9 mouse cellular contexts compared by ENCODE assay signal in the genomic region with DNA sequence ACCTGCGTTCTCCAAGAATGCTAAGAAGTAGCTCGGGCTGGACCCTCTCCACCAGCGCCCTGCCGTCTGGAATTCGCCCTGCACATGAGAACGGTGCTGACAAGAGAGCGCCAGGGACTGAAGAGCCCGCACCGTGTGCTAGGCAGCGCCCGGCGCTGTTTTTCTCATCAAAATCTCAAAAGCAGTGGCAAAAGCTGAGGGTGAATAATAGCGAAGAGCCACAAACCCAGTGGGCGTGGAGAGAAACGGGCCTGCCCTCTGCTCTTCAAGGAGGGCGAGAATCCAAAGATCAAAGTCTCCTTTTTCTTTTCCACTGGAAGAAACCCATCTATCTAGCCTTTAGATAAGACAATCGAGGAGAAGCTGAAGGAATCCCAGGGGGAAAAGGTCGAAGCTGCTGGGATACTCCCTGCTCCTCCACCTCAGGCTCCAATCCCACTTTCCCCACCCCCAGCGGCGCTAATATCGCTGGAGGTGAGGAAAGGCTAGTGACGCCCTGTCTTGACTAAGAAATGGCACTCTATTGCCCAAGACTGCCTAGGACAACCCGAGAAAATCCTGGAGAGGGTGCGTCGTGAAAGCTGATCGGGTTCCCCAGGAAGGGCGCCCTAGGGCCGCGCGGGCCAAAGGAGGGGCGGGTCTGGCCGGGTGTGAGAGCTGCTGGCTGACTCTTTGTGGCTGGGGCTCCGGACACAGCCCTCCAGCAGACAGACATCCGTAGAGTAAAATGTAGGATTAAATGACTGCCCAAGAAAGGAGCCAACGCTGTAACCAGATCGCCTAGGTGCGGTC. TPM values are rescaled to one million over a fixed set of nuclear protein-coding genes. Genes with fewer than 3 reads are reported as not detected.
DNase-seq lines count a peak whose midpoint lies in the region; ATAC-seq and TF ChIP-seq lines count a peak whose summit lies in the region.
"Had no signal": no experiment of that assay in that cellular context is flagged by ENCODE, and none has a peak within 500 bp of the region (broad histone marks: within the 10 kb centered on the region; RNA-seq: fewer than 3 reads in every experiment).

No protein-coding gene starts in this region.

- TF ChIP-seq CTCF in stomach, postnatal 0 days (IDR thresholded peaks at IDR 0.05; ENCODE audit: low read depth) = peak; percentile 38

- peak overlapping the region; percentile 19 for H3K9ac ChIP-seq in hindbrain, embryonic 15.5 days
- H3K9ac ChIP-seq in liver, embryonic 15.5 days = no peak overlapping the region
- no peak overlapping the region for H3K9ac ChIP-seq in stomach, postnatal 0 days (ENCODE audit: low read length)

- peak overlapping the region; percentile 76 for H3K4me2 ChIP-seq in hindbrain, embryonic 15.5 days
- peak overlapping the region; percentile 10; the same call in 1 of the 2 replicates for H3K4me2 ChIP-seq in liver, embryonic 15.5 days
- H3K4me2 ChIP-seq in stomach, postnatal 0 days (replicated peaks; ENCODE audit: low read depth) = peak overlapping the region; percentile 57

- H3K4me1 ChIP-seq in embryonic facial prominence, embryonic 10.5 days = peaks cover 65% of the 10 kb centered on the region
- peaks cover 72% of the 10 kb centered on the region for H3K4me1 ChIP-seq in hindbrain, embryonic 15.5 days (replicated peaks)
- peaks cover 14% of the 10 kb centered on the region; the same call in 1 of the 2 replicates for H3K4me1 ChIP-seq in liver, embryonic 15.5 days (replicated peaks)
- H3K4me1 ChIP-seq in stomach, postnatal 0 days (replicated peaks; ENCODE audit: control insufficient read depth, insufficient read depth) = 0 out of 2 replicates have a peak, but pooled peaks cover 3% of the 10 kb centered on the region

- peaks cover 38% of the 10 kb centered on the region for H3K27me3 ChIP-seq in embryonic facial prominence, embryonic 10.5 days (replicated peaks; ENCODE audit: low read depth, poor library complexity, severe bottlenecking)
- H3K27me3 ChIP-seq in hindbrain, embryonic 15.5 days = peaks cover 45% of the 10 kb centered on the region
- peaks cover 99% of the 10 kb centered on the region for H3K27me3 ChIP-seq in liver, embryonic 15.5 days
- H3K27me3 ChIP-seq in stomach, postnatal 0 days (ENCODE audit: control insufficient read depth, insufficient read depth, low read length) = peaks cover 35% of the 10 kb centered on the region; the same call in 1 of the 2 replicates

- peak overlapping the region; percentile 97 for H3K27ac ChIP-seq in embryonic facial prominence, embryonic 10.5 days (replicated peaks)
- H3K27ac ChIP-seq in hindbrain, embryonic 15.5 days (replicated peaks) = peak overlapping the region; percentile 68
- H3K27ac ChIP-seq in liver, embryonic 15.5 days (replicated peaks) = no peak overlapping the region
- no peak overlapping the region for H3K27ac ChIP-seq in stomach, postnatal 0 days (replicated peaks)

- H3K36me3 ChIP-seq in embryonic facial prominence, embryonic 10.5 days (replicated peaks) = peaks cover 40% of the 10 kb centered on the region
- no peaks in the 10 kb centered on the region for H3K36me3 ChIP-seq in hindbrain, embryonic 15.5 days
- H3K36me3 ChIP-seq in liver, embryonic 15.5 days (replicated peaks) = no peaks in the 10 kb centered on the region
- no peaks in the 10 kb centered on the region for H3K36me3 ChIP-seq in stomach, postnatal 0 days (ENCODE audit: control insufficient read depth, insufficient read depth, low read length)

- DNase-seq in MN1 (ENCODE audit: low spot score) = peak; percentile 83
- DNase-seq in embryonic facial prominence, embryonic 10.5 days (ENCODE audit: low spot score) = peak; percentile 78
- DNase-seq in stomach, postnatal 0 days (ENCODE audit: low spot score) = peak; percentile 26
- DNase-seq in right cerebral cortex, adult 18-20 months = no peak
- no peak for DNase-seq in layer of hippocampus, postnatal 36 days
- DNase-seq in right cerebral cortex, postnatal 25 days = no peak

- WGBS in embryonic facial prominence, embryonic 10.5 days = under 1% methylated on average over 37 of the region's 37 CpGs
- 2% methylated on average over 36 of the region's 37 CpGs for WGBS in hindbrain, embryonic 15.5 days
- 2% methylated on average over 37 of the region's 37 CpGs for WGBS in liver, embryonic 15.5 days (ENCODE audit: insufficient replicate concordance)
- 4% methylated on average over 37 of the region's 37 CpGs for WGBS in stomach, postnatal 0 days

- no peaks in the 10 kb centered on the region for H3K9me3 ChIP-seq in embryonic facial prominence, embryonic 10.5 days
- no peaks in the 10 kb centered on the region for H3K9me3 ChIP-seq in hindbrain, embryonic 15.5 days
- H3K9me3 ChIP-seq in liver, embryonic 15.5 days (replicated peaks) = no peaks in the 10 kb centered on the region
- H3K9me3 ChIP-seq in stomach, postnatal 0 days (ENCODE audit: control insufficient read depth, low read length) = no peaks in the 10 kb centered on the region

- TF ChIP-seq EP300 in stomach, postnatal 0 days (optimal IDR thresholded peaks at IDR 0.05) = no peak

- ATAC-seq in hindbrain, embryonic 15.5 days (ENCODE audit: low FRiP score, low read depth) = no peak
- ATAC-seq in liver, embryonic 15.5 days (ENCODE audit: insufficient read depth) = no peak
- no peak for ATAC-seq in stomach, postnatal 0 days (ENCODE audit: low FRiP score, low TSS enrichment)

- H3K4me3 ChIP-seq in embryonic facial prominence, embryonic 10.5 days = peak overlapping the region; percentile 84
- H3K4me3 ChIP-seq in hindbrain, embryonic 15.5 days = peak overlapping the region; percentile 45
- 0 out of 2 replicates have a peak overlapping the region, but pooled peaks have one; percentile 1 for H3K4me3 ChIP-seq in liver, embryonic 15.5 days (replicated peaks)
- H3K4me3 ChIP-seq in stomach, postnatal 0 days (ENCODE audit: low read depth, low read length) = peak overlapping the region; percentile 27

RNA-seq across cellular contexts. Expression of gene Col2a1, which starts 3.0 kb away (rescaled TPM):
- polyA plus RNA-seq in embryonic facial prominence, embryonic 10.5 days (2016; fragmentation: Nextera tagmentation; extraction: Ambion mirVana) = 271 and 282 TPM in 2 replicates
- polyA plus RNA-seq in hindbrain, embryonic 15.5 days (2015; fragmentation: Nextera tagmentation; extraction: Ambion mirVana) = 26.1 and 33.9 TPM in 2 replicates
- 0.48 and 5.3 TPM in 2 replicates for polyA plus RNA-seq in liver, embryonic 15.5 days (2015; fragmentation: Nextera tagmentation; extraction: Ambion mirVana)
- polyA plus RNA-seq in stomach, postnatal 0 days (2015; fragmentation: Nextera tagmentation; extraction: Ambion mirVana) = 0.05 and 0.21 TPM in 2 replicates
- total RNA-seq in layer of hippocampus, postnatal 36 days (2021) = under 1 TPM; 0.47 to 0.48 TPM
- total RNA-seq: neutrophil, adult 5-6 weeks had no signal

RNA-seq across cellular contexts. Expression of gene Tmem106c, which starts 37.5 kb away (rescaled TPM):
- 36.0 and 38.1 TPM in 2 replicates for polyA plus RNA-seq in embryonic facial prominence, embryonic 10.5 days (2016; fragmentation: Nextera tagmentation; extraction: Ambion mirVana)
- 58.3 and 60.5 TPM in 2 replicates for polyA plus RNA-seq in hindbrain, embryonic 15.5 days (2015; fragmentation: Nextera tagmentation; extraction: Ambion mirVana)
- polyA plus RNA-seq in liver, embryonic 15.5 days (2015; fragmentation: Nextera tagmentation; extraction: Ambion mirVana) = 14.2 and 15.8 TPM in 2 replicates
- polyA plus RNA-seq in stomach, postnatal 0 days (2015; fragmentation: Nextera tagmentation; extraction: Ambion mirVana) = 33.1 and 39.8 TPM in 2 replicates
- total RNA-seq in layer of hippocampus, postnatal 36 days (2021) = 10 to 100 TPM; 29.1 to 30.4 TPM

Comparison
In these comparisons a context has a peak if more than half of its experiments do, and no peak if none do; other contexts are left out.
1. DNase-seq: peak in MN1 (single experiment), embryonic facial prominence, embryonic 10.5 days (single experiment) and stomach, postnatal 0 days (single experiment); none in right cerebral cortex, adult 18-20 months (single experiment), layer of hippocampus, postnatal 36 days (0 of 2) and right cerebral cortex, postnatal 25 days (single experiment).
2. H3K27ac ChIP-seq: peak in embryonic facial prominence, embryonic 10.5 days (single experiment) and hindbrain, embryonic 15.5 days (single experiment); none in liver, embryonic 15.5 days (single experiment) and stomach, postnatal 0 days (single experiment).
3. H3K4me3 ChIP-seq: peak in every context shown above with its lines; median percentile 84 in embryonic facial prominence, embryonic 10.5 days; 45 in hindbrain, embryonic 15.5 days; 27 in stomach, postnatal 0 days; 1 in liver, embryonic 15.5 days.
4. H3K4me2 ChIP-seq: peak in every context shown above with its lines; median percentile 76 in hindbrain, embryonic 15.5 days; 57 in stomach, postnatal 0 days; 10 in liver, embryonic 15.5 days.